Mouse (Mus musculus) testis, postnatal 10 days (tissue): ENCODE measurements around the gene Ostn.
"Not testable (repeated sequence)": the region's sequence is repeated elsewhere in the genome, so short reads cannot be mapped to it uniquely, and the experiment has no call there.

Experiments used
- DNase-seq: peaks from one replicate; pipeline ENCODE4 v3.0.0; 2021; ENCODE audit warnings: low spot score

Gene Ostn

DNA sequence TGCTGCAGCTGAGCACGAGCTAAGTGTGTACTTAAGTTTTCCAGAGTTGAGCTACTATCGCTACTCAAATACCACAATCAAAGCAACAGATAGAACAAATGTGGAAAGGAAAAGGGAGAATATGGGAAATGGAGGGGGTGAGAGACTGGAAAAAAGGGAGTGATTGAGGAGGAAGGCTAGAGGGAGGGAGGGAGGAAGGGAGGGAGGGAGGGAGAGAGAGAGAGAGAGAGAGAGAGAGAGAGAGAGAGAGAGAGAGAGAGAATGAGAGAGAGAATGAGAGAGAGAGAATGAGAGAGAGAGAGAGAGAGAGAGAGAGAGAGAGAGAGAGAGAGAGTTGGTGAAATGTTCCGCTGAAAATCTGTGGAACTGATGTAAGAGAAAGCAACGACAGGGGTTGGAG lies at the start of gene Ostn:
TSS of gene Ostn (plus strand) at position 301 of the 400 bp plus-strand sequence.
- not testable (repeated sequence) for DNase-seq

DNA sequence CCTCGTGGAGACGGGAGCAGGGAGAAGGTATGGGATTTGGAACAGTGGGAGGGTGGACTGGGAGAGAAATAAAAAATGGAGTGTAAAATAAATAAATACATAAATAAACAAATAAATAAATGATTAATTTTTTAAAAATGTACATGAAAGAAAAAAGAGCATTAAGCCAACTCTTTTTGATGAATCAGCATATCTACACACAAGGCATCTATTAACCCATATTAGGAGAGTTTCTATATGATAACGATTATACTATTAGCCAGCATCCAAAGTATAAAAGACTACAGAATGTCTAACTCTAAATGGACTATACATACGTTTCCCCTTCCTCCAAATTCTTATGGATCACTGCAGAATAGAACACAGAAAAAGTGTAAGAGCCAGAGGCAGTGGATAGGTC lies 38.5 kb upstream of the Ostn start:
- no peak for DNase-seq

DNA sequence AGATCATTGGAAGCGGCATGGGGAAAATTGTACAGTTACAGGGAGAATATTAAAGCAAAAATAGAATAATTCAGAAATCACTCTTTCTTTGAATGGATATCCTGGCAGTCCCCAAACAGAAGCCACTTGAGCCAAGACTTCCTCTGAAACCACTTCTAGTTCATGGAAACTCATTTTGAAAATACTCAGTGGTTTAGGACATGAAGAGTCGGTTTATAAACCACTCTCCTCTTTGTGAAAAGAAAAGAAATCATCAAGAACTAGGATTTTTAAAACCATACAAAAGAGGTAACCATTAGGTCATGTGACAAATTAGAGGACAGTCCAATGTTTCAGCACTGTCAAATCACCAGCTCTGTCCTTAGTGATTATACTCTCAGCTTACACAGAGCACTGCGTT lies 19.9 kb upstream of the Ostn start:
- no peak for DNase-seq

DNA sequence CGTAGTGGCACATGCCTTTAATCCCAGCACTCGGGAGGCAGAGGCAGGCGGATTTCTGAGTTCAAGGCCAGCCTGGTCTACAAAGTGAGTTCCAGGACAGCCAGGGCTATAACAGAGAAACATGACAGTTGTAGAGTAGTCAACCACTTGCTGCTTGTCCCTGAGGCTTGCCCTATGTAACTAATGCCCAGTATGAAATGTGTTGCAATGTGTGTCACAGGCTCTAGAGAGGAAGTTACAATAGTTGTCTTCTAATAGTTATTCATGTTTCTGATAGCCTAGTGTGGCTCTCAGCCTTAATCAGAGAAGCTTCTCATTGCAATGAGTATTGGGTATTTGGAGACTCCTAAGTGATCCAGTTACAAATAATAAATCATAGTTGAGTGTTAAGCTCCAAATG lies 10.8 kb upstream of the Ostn start:
- DNase-seq: no peak

DNA sequence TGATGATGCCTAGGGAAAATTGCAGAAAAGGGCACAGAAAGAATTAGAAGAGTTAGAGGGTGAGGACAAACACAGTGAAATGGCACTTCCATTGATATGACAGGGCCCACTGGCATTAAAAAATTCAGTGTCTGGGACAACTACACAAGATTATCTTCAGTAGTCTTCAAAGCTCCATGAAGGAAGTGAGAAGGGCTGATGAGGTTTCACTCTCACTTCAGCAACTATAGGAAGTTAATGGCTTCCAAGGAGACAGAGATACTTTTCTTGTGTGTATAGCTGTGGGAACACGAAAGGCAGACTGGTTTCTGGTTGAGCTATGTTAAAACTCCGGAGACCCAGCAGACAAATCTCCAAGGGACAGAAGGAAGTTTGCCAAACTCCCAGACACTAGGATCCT lies 10.4 kb upstream of the Ostn start:
- DNase-seq: no peak

DNA sequence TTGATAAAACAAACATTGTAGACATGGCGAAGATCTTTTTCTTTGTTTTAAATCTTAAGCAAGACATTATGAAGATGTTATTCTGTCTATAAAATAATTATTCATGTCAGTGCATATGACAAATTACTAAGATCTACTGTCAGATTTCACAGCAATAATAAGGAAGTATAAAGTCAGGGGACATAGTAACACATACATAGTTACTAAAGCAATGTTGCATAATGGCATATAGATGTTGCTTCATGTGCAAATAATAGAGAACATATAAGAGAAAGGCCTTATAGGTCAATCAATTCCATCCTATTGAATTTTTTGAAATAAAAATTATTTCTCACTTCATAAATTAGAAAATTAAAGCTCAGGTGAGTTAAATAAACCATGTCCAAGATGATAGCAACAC lies 11.8 kb downstream of the Ostn start:
- no peak for DNase-seq

DNA sequence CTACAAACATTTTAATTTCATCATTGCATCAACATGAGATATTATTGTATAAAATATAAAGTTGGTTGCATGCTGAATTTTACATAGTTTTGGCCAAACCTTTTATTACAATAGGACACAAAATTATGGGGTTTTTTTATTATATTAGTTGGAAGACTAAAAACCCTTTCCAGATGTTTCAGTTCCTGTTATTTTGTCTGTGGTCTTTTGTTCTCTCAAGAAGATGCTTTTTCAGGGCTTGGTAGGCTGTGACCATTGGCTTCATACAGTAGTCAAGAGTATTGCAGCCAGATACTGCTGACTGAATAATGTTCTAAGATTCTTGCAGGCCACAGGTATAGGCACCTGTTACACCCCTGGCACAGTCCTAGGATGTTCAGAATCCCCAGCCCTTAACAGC lies 14.8 kb downstream of the Ostn start:
- no peak for DNase-seq

DNA sequence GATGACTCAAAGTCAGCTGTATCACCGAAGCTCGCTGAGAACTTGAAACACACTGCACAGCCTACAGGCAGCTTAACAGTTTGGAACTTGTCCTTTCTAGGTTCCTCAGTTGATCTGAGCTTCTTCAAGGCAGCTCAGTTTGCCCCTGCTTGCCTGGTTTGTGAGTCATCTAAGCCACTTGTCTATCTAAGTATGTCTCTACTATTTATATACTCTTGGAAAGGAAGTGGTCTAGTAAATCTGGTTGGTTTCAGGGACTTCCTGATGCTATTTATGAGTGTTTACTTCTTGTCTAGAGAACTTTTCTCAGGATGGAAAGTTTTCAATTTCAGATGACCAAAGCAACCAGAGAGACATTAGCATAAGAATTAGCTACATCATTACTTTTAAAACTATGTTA lies 19.2 kb downstream of the Ostn start:
- no peak for DNase-seq

DNA sequence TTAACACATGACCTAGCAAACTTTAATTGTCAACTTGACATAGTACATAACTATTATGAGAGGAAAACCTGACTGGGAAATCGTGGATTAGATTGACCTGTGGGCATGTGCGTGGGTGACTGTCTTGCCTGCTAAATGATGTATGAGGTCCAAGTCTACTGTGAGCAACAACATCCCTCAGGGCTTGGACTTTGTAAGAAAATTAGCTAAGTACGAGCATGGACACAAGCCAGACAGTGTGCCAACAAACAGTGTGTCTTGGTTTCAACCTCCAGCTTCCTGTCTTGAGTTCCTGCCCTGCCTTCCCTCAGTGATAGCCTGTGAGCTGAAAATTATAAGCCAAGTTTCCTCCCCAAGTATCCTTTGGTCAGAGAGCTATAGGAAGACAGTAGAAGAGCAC lies 40.2 kb downstream of the Ostn start:
- DNase-seq: no peak

DNA sequence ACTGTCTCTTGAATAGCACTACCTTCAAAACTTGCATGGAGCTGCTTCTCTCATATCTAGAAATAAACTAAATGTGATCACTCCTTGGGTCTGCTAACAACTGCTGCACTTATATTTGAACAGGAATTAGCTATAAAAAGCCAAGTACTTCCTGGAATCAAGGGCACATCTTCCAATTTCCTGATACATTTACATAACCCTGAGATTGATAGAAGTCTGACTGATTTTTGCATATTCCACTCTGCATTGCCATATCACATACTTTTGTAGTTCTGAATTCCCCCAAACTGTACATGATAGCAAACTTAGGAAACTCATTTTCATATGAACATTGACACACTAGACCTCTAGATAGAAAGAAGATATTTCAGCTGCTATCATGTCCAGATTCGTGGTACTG lies 41.1 kb downstream of the Ostn start:
- DNase-seq: no peak

DNA sequence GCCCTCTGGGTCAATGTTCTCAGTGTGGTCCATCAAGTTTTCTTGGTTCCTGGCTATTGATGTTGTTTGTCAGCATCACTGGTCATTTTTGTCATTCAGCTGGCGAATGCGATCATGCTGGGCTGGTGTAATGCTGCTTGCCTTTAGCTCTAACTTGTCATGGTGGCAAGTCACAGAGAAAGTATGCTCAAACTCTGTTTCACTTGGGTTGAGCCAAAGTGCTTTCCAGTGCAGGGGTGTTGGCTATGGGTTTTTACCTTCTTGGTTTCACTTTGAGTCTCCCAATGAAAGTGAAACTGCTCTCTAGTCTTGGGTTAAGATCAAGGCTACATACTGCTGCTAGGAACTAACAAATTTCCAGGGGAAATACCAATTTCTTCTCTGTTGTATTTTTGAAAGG lies 41.9 kb downstream of the Ostn start:
- no peak for DNase-seq

DNA sequence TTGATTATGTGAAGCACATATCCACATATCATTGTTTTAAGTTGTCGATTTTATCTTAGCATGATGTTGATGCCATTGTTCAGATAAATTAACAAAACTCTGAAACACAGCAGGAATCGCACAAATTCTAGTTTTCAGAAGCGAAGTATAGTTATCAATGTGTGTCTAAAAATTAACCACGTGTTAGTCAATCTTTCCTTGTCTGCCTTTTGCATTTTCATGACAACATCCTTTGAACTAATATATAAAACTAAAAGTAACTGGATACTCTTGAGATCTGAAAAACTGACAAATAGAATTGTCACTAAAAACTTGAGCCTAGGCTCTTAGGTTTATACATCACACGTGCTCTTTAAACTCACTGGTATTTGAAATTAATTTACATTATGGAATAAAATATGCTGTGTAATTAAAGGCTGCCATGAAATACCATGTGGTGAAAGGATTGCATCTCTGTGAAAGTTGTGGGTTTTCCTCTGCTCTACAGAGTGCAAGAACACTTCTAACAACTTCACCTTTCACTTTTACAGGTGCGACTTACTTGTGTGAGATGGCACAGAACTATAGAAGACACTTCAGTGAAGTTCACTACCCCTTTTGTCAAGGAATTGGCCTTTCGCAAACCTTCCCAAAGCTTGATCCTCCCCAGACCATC lies 42.7 kb downstream of the Ostn start:
- DNase-seq: no peak

DNA sequence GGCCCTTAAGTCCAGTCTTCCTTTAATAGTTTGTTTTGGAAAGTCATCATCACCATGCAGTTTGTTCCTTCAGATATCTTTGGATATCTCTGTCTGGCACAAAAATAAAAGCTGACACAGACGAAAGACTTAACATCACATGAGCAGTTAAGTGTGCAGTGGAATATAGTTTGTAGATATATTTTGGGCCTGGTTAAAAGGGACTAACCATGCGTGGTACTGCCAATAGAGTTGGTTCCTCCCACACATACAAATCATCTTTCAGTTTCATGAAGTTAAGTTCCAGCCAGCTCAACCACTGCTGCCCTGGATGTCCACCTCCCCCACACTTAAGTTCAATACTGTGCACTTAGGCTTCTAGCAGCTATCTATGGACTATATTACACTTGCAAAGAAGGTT lies 47.2 kb downstream of the Ostn start:
- no peak for DNase-seq

DNA sequence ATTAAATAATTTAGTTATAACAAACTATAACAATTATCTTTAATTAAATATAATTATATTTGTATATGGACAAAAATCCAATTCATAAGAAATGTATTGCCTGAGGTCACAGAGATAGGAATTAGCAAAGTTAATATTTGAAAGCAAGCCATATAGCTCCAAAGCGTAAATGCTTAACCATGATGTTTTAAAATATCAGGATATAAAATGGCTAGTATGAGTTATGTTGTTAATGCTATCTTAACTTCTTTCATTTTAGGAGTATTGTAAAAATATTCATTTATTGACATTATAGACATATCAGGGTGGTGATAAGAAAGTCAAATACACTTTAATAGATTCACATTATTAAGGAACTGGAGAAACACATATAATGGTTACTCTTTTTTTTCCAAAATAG lies 52.8 kb downstream of the Ostn start:
- no peak for DNase-seq

DNA sequence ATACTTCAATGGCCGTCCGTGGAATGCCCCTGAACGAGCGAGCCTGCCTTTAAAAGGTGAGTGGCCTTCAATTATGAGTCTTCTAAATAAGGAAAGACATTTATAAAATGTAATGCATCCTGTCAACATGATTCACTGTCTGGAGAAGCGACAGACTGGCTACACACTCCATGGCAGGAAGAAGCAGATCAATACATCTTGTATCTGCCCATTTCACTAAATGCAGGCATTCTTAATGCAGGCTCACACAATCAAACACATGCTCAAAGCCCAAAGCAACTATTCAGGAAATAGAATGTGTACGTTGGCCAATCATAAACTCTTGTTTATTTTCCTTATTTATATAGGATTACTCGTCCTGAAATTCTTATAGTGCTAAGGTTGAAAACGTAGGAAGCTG lies 62.9 kb downstream of the Ostn start, which contains the start of gene Uts2b:
TSS of gene Uts2b (minus strand) at position 49 of the 400 bp plus-strand sequence.
- DNase-seq: no peak

DNA sequence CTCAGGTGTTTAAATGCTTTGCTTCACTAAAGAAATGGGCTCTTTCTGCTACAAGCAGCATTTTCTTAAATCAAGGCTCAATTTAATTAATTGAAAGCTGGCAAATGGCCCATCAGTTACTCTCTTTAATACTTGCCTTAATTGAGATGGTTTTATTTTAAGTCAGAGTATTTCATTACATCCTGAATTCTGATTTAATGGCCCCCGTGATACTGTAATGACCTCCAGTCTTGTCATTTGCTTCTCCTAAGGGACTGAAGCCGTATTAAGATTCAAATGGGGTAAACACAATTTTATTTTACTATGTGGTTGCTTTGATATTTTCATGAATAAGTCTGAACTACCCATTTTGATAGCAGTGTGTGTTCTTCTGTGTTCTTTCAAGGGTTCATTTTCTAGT lies 63.4 kb downstream of the Ostn start:
- DNase-seq: no peak

DNA sequence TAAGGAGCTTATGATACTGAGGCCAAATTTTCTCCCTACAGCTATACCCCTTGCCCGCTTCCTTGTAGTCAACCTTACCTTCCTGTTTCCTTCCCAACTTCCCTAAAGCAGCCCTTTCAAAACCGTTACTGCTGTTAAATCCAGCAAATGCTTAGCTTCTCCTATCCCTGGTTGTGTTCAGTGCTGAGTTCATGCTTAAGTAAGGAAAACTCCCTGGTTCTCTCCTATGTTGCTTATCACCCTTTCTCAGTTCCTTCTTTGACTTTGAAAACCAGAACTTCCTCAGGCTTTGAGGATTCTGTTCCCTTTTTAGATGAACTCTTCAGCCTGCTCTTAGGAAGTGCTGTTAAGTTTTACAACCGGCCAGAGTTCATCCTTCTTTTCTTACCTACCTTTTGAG lies 66.8 kb downstream of the Ostn start:
- no peak for DNase-seq

DNA sequence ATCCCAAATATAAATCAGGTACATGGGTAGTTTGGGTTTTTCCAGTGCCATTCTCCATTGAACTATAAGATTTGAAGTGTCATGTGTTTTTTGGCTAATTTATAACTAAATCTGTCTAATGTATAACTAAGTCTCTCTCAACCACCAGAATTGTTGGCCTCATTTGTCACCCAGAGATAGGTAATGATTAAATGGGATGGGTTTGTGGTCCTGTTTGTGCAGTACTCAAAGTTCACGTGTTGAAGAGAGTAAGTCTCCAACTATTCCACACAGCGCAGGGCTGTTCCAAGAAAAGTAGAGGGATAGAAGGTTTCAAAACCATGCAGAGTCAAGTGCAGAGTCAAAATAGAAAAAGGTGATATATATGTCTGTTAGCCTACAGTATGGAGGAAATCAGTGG lies 68.0 kb downstream of the Ostn start:
- no peak for DNase-seq

DNA sequence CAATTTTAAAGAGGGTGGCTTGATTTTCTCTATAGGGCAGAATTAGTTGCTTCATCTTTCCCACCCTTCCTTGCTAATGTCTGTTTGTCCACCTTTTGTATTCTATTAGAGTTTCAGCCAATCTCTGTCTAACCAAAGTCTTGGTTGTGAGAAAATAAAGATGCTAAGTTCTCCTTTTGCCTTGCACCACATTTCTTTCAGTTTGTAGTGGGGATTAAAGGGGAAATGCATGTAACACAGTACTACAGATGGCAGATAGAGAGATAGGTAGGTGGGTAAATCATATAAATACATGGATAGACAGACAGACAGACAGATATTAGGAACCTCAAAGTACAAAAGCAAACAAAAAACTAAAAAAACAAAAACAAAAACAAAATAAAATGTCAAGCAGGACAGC lies 69.3 kb downstream of the Ostn start:
- no peak for DNase-seq

DNA sequence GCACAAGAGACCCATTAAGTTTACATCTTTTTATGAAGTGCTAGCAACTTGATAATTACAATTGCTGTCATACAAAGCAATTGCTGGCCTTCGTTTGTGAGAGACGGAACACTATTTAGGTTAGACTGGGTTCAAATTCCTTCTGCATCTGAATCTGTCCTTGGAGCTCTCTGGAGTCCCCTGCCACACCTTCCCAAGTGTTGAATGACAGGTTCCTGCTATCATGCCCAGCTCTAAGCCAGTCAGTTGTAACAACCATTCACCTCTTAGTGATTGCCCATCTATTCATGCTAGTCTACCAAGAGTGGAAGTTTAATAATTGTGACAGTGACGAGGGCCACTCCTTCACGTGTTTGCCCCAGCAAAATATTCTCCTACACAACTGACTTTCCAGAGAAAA lies 74.9 kb downstream of the Ostn start:
- DNase-seq: no peak

DNA sequence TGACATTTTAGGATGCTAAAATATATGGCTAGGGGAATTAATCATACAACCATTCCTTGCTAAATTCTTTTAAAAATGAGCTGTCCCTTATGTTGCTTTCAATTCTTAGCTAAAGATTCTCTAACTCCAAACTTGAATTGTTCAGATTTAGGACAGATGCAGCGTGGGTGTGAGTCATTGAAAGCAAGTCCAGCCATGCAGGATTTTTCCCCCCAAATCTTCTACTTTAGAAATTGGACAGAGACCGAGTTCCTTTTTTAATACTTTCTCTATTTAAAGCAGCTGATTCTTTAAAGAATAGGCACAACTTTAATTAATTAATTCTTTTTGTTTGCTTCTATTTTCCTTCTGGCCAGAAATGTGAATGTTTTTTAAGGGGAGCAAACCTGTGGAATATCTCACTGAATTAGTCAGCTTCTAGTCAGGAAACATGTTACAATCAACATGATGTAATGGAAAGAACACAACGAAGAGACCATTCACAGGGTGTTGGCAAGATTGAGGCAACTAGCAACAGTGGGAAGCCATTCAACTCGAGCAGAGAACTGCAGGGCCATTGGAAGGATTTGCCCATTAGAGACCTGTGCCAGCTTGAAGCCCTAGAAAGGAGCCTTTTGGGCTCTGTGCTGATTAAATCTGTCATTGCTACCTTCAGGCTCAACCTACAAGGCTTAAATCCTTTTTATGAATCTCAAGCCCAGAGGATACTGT lies 77.8 kb downstream of the Ostn start:
- no peak for DNase-seq

DNA sequence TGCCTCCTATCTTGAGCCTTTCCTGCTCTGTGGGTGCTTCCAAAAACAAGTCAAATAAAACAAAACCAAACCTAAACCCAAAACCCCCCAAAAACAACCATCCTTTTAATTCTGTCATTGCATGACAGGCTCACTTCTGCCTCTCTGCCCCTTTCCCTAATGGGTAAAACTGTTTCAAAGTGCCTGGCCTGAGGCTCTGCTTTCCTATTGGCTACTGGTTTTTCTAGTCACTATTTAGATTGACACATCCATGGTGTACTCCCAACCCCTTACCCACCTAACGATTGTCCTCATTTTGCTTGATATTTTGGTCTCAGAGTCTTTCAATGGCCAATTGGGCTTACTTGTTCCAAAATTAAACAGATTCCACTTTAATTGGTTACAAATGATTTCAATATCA lies 78.4 kb downstream of the Ostn start:
- no peak for DNase-seq

DNA sequence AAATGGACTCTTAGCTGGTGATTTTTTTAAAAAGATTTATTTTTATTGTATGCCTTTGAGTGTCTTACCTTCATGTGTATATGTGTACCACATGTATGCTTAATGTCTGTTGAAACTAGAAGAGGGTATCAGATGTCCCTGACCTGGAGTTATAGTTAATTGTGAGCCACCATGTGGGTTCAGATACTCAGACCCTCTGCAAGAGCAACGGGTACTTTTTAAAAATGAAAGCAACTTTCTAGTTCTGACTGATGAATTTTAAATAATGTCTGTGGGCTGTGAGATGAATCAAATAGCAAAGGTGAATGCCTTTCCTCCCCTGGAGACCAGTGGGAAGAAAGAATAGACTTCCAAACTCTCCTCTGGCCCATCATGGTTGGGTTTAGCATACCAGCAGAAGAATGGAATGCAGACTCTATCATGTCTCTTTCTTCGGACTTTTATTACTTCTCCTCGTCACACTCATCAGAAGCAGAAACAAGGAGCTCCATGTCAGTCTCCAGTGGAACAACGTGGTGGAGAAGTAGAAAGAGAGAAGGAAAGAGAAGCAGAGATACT lies 79.6 kb downstream of the Ostn start:
- DNase-seq: no peak
